Mouse (Mus musculus): ENCODE measurements at regions not wholly inside any gene's neighbourhood (a gene's known extent, or its start where the extent isn't known, plus 50 kb on each side); places are given as distances from the start of the nearest gene placed in this dataset.

DNA sequence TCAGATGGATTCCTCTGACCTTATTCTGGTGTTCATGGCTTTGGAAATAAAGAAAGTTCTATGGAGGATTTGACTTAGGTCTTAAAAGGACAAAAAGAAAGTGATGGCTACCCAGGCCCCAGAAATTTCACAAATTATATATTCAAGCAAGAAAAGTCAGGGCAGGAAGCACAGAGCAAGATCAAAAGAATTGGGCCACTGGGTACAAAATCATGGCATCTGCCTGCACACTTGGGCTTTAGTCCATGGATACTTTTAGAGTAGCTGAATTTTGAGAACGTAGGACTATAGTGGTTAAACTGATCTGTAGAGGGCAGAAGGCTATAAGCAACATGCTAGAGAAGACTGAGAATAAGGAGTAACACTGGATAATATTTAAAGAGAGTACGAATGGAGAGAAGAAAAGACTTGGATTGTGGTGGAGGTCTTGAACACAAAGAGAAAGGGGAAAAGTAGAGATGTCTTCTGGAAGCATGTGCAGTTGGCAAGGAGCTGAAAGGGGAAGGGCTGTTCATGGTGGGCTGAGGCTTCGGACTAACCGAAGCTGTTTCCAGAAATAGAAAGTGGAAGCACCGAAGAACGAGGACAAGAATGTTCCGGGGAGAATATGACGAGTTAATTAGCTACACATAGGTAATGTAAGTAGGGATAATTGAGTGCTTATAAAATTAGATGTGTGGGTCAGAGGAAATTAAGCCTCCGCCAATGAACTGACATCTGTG, 168.2 kb upstream of the Itga4 start:
- DNase-seq: no peak

DNA sequence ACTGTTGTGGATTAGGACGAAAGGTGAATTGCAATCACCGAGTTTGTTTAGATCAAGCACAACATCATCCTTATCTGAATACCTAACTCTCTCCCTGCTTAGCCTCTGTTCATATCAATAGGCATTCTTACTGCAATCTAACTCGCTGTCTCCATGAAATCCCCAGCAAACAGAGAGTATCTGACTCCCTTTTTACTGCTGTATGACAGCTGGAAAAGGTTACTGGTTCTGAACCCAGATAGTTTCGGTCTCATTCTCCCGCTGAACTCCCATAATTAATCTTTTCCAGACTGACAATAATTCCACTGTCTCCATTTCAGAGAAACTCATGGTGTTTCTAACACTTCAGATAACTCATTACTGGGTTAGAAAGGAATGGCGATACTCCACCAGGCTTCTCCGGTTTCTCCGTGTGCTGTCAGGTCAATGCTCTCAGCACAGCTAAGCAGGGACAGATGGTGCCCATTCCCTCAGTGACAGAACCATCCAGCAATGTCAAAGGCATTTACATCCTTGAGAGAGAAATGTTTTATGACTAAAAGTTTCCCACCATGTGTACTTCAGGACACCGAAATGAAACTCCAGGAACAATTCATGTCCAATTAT, 167.5 kb upstream of the Itga4 start:
- DNase-seq: no peak

- DNase-seq: no peak
These were observed 165.0 kb upstream of the Itga4 start for GRCm38 (mm10) chr2:79090273-79090672.

- DNase-seq: no peak
These were observed 160.9 kb upstream of the Itga4 start for GRCm38 (mm10) chr2:79094298-79094697.

DNA sequence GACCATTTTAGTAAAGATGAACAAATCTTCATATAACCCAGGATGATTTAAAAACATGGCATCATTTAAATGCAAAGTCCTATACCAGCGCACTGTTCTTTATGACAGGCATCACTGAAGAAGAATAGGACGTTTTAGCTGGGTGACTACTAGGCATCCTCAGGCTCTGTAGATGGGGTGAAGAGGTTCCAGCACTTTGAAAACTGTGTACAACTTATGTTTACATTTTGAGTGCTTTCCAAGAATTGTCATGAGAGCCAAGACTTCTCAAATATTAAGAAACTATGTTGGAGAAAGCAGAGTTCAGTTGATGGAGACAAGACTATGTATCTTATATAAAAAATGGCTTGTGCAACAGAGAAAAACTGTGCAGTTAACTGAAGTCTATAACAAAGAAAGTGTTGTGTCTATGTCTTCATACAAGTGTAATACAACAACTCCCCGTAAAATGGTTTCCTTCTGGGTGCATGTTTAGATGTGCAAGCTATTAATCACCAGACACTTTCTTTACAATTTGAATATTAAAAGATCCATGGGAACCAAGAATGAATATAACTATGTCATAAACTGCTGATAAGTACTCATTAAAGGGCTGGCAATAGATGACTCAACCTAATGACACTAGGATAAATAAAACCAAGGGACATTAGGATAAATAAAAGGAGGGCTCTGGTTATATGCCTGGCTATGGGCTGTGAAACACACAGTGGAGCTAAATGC, 158.5 kb upstream of the Itga4 start:
- DNase-seq: no peak

DNA sequence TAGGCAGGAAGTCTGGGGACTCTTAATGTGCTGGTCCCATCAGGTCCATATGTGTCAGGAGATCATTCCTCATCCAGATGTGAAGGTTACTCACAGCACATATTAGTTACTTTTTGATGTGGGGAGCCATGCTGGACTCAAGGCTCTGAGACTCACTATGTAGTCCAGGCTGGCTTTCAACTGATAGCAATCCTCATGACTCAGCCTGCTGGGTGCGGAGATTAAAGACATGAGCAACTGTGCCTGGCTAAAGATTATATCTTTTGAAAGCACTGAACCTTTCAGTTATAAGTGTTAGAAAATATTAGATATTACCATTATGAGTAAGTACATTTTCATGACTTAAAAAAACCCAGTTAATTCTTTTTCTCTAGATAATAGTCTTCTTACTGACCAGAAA, 155.6 kb upstream of the Itga4 start:
- no peak for DNase-seq

- DNase-seq: no peak
These were observed 143.6 kb upstream of the Itga4 start for GRCm38 (mm10) chr2:79111673-79112072.

DNA sequence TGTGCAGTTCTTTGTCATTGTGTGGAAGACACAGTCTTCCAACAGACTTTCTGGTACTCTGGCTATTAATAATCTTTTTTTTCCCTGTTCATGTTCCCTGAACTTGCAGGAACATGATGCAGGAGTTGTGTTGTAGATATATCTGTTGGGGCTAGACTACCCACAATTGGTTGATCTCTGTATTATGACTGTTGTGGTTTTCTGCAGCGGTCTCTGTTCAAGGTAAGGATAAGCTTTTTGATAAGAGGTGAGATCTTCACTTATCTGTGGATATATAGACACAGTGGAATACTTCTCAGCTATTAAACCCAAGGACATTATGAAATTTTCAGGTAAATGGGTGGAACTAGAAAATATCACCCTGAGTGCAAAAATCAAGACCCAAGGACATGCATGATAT, 143.2 kb upstream of the Itga4 start:
- DNase-seq: no peak

DNA sequence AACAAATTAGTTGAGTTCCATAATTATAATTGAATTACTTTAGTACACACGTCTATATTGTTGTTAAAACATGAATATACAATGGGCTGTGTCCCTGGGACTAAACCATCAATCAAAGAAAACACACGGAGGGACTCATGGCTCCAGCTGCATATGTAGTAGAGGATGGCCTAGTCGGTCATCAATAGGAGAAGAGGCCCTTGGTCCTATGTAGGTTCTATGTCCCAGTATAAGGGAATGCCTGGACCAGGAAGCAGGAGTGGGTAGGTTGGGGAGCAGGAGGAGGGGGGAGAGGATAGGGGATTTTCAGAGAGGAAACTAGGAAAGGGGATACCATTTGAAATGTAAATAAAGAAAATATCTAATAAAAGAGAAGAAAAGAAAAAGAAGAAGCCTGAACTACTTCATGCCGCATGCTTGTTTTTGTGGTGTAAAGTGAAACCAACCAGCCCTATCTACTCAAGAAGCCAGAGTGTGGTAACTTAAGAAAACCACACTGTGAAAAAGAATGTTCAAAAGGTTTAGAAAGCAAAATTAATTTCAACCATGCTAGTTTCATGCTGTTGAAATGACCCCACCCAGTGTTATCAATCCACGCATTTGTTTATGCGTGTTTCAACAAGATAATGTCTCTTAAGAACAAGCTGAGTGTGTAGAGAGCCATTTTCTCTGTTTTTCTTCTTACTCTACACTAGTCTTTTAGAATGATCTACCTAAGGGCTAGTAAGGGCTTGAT, 134.4 kb upstream of the Itga4 start:
- DNase-seq: no peak

- no peak for DNase-seq
These were observed 132.7 kb upstream of the Itga4 start for GRCm38 (mm10) chr2:79122530-79122929.

- DNase-seq: no peak
These were observed 130.8 kb upstream of the Itga4 start for GRCm38 (mm10) chr2:79124272-79124976.

- no peak for DNase-seq
These were observed 128.9 kb upstream of the Itga4 start for GRCm38 (mm10) chr2:79126170-79126879.

DNA sequence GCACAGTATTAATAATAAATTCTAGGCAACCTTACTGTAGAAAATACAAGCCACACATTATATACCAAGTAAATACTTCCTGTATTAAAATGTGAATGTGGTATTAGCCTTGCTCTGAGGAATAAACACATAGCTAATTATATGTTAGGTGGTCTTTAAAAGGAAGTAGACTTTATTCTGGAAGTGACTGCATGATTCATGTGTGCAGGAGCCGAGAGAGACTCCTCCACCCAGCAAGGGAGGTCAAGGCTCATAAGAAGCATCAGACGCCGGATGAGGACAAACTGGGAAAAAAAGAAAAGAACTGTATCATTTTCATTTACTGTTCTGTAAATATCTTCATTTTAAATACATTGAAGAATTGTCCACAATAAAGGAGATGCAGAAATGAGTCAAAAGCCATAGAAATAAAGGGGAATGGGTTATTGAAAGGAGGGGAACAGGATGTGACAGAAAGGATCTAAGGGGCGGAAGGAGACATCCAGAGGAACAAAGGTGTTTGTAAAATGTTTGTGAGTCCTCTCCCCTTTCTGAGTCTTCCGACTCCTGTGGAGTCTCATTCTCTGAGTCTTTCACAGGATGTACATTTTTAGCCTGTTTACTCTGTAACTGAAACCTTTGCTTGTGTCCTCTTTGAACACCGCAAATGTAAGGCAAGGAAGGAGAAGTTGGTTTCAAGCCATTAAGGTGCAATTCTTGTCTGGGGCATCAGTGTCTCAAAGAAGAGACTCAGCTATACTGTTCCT, 128.1 kb upstream of the Itga4 start:
- no peak for DNase-seq

DNA sequence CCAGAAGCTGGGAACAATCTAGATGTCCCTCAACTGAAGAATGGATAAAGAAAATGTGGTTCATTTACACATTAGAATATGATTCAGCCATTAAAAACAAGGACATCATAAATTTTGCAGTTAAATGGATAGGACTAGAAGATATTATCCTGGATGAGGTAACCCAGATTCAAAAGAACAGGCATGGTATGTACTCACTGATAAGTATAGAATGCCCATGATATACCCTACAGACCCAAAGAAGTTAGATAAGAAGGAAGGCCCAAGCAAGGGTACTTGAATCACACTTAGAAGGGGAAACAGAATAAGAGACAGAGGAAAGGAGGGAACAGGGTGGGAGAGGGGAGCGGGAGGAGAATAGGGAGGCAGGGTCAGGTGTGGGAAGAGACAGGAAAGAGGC, 127.4 kb upstream of the Itga4 start:
- DNase-seq: no peak

- no peak for DNase-seq
These were observed 124.6 kb upstream of the Itga4 start for GRCm38 (mm10) chr2:79130660-79131059.

DNA sequence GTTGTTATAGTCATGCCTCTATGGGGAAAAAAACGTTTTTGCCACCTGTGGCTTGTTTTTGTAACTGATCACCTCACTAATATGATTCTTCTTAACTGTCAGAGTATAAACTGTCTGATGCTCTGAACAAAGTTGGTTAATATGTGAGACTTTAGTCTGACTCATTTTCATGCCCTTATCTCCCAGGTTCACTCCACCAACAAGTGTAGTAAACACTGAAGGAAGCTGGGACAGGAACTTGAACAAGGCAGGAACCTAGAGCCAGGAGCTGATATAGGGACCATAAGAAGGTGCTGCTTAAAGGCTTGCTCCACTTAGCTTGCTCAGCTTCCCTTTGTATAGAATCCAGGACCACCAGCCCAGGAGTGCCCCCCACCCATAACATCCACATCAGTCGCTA, 124.0 kb upstream of the Itga4 start:
- no peak for DNase-seq

DNA sequence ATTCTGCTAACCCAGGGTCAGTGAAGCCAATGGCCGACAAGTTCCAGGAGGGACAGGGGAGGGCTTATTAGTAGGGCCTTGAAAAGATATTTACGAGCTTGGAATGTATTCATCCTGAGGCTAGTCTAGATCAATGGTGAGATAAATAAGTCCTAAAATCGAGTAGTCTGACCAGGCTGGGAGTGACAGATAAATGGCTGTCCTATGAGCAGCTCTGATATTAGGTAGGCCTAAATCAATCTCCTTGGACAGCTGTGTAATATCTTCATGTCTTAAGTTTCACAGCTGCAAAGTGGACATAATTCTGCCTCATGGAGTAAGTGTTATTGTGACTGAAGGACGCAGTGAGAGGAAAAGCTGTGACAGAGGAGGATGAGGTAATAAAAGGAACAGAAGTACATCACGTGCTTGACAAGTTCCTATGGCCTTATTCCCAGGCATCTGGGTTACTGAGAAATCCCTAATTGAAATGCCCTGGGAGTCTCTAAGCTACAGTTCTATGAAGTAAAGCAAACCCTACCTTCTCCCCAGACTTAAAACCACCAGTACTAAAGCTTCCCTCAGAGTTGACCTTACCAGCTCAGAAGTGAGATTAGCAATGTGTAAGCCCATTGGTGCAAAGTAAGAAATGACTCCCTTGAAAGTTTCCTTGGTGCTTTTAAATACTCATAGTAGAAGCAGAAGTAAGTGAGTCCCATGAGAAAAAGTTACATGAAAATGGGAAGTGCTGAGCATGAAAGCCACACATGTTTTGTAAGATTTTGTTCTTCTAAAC, 123.3 kb upstream of the Itga4 start:
- DNase-seq: no peak

DNA sequence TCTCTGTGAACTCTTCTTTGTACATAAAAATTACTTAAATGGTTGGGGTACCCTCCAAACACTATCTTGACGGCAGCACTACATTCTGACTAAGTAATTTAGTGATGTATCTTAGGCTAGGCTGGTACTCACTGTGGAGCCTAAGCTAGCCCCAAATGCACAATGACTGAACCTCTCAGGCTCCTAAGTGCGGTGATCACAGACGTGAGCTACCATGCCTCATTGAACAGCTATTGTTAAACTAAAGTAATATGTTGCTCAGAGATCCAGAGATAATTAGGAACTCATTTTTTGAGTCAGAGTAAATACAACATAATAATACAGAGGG, 122.7 kb upstream of the Itga4 start:
- no peak for DNase-seq

- no peak for DNase-seq
These were observed 120.9 kb upstream of the Itga4 start for GRCm38 (mm10) chr2:79134281-79134680.

DNA sequence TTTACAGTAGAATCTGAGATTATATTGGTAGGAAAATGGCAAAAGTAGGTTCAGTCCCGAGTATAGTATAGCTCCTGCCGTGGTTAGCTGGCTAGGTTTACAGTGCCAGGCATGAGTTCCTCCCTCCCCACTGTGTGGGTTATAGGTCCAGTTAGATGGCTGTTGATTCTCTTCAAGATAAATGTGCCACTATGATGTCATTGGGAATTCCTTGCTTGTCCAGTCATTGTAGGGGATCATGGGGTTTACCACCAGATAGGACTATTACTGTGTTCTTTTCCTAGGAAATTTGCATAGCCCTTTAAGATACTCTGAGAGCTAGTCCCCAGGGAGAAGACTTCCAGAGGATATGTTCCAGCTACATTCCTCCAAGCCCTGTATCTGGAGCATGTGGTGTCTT, 119.2 kb upstream of the Itga4 start:
- DNase-seq: no peak
